Mouse (Mus musculus) kidney, adult 8-10 months (tissue): ENCODE data around the gene Gm2244.
"Not testable (repeated sequence)": the region's sequence is repeated elsewhere in the genome, so short reads cannot be mapped to it uniquely, and the experiment has no call there.

Source experiments
- DNase-seq, 2 experiments: peaks; one replicate each; pipeline ENCODE4 v3.0.0; 2022

Gene Gm2244

GRCm38 (mm10) chr14:19549863-19550262 lies at the start of gene Gm2244:
TSS of gene Gm2244 (minus strand) at chr14:19549963.
- DNase-seq: not testable (repeated sequence)

- DNase-seq: peak; percentile 7 to 13
These were observed 35.3 kb upstream of the Gm2244 start, which contains the start of gene Gm2237 for GRCm38 (mm10) chr14:19584804-19585667. TSS of gene Gm2237 (minus strand) at chr14:19585135.
